Mouse (Mus musculus) bone marrow macrophage, adult 2 months (primary cell): ENCODE data around the gene Amotl1. TPM values are rescaled to one million over a fixed set of nuclear protein-coding genes. Genes with fewer than 3 reads are reported as not detected.

Source experiments
- H3K27ac ChIP-seq: 2 replicates; pipeline ENCODE4 v1.5.1; 2012; ENCODE audit warnings: low read depth, low read length; ENCODE audit not compliant: insufficient read depth
- H3K4me1 ChIP-seq: 2 replicates; pipeline ENCODE4 v1.6.1; 2012; ENCODE audit warnings: low read length; ENCODE audit not compliant: control insufficient read depth, insufficient read depth
- H3K4me3 ChIP-seq: 2 replicates; pipeline ENCODE4 v1.5.1; 2012; ENCODE audit warnings: mild to moderate bottlenecking, low read length, moderate library complexity; ENCODE audit not compliant: insufficient read depth
- CTCF ChIP-seq: IDR thresholded peaks from 2 replicates; pipeline ENCODE4 v1.5.1; 2012; ENCODE audit warnings: low read depth, mild to moderate bottlenecking, low read length, moderate library complexity
- POLR2A ChIP-seq: IDR thresholded peaks from 2 replicates; pipeline ENCODE4 v1.6.1; 2012; ENCODE audit warnings: mild to moderate bottlenecking, low read depth, low read length, borderline replicate concordance
- polyA plus RNA-seq: library from polyadenylated mRNA; stranded (reverse); fragments of >200 nt; gene quantifications from 2 replicates; pipeline ENCODE4 v1.2.4, GENCODE M21; 2012; ENCODE audit not compliant: missing spikeins, insufficient read depth, insufficient read length

Gene Amotl1
- polyA plus RNA-seq, 1 experiment: 0.46 TPM

GRCm38 (mm10) chr9:14532283-14532682 is 112.6 kb downstream of the Amotl1 start:
- Histone ChIP-seq H3K4me1 (peaks cover 2% of the 10 kb centered on the region; the same call in 1 of the 2 replicates), H3K4me3 (no peak overlapping the region), H3K27ac (no peak overlapping the region)
- no peak for TF ChIP-seq CTCF
- TF ChIP-seq POLR2A: no peak

GRCm38 (mm10) chr9:14530004-14530403 is 114.9 kb downstream of the Amotl1 start:
- Histone ChIP-seq H3K4me3 (no peak overlapping the region), H3K27ac (no peak overlapping the region), H3K4me1 (no peaks in the 10 kb centered on the region)
- no peak for TF ChIP-seq CTCF
- TF ChIP-seq POLR2A: no peak

GRCm38 (mm10) chr9:14523408-14524043 is 121.3 kb downstream of the Amotl1 start:
- H3K4me1 ChIP-seq: peaks cover 5% of the 10 kb centered on the region
- H3K27ac ChIP-seq: no peak overlapping the region
- TF ChIP-seq CTCF (peak; percentile 74), POLR2A (no peak)
- no peak overlapping the region for H3K4me3 ChIP-seq

GRCm38 (mm10) chr9:14521695-14522094 is 123.2 kb downstream of the Amotl1 start:
- H3K4me3 ChIP-seq: no peak overlapping the region
- H3K27ac ChIP-seq: no peak overlapping the region
- no peak for TF ChIP-seq POLR2A
- no peak for TF ChIP-seq CTCF
- peaks cover 5% of the 10 kb centered on the region for H3K4me1 ChIP-seq

- Histone ChIP-seq H3K27ac (no peak overlapping the region), H3K4me3 (no peak overlapping the region), H3K4me1 (peaks cover 5% of the 10 kb centered on the region)
- TF ChIP-seq POLR2A (no peak), CTCF (no peak)
Measured at GRCm38 (mm10) chr9:14520971-14521670, 123.7 kb downstream of the Amotl1 start.

- Histone ChIP-seq H3K27ac (no peak overlapping the region), H3K4me1 (peaks cover 5% of the 10 kb centered on the region), H3K4me3 (no peak overlapping the region)
- no peak for TF ChIP-seq POLR2A
- no peak for TF ChIP-seq CTCF
Measured at GRCm38 (mm10) chr9:14518105-14518504, 126.8 kb downstream of the Amotl1 start.

GRCm38 (mm10) chr9:14517296-14517695 is 127.6 kb downstream of the Amotl1 start:
- Histone ChIP-seq H3K4me1 (peaks cover 5% of the 10 kb centered on the region), H3K4me3 (no peak overlapping the region), H3K27ac (no peak overlapping the region)
- TF ChIP-seq CTCF: no peak
- TF ChIP-seq POLR2A: no peak

GRCm38 (mm10) chr9:14512633-14513445 is 132.0 kb downstream of the Amotl1 start:
- no peak overlapping the region for H3K4me3 ChIP-seq
- no peaks in the 10 kb centered on the region for H3K4me1 ChIP-seq
- no peak overlapping the region for H3K27ac ChIP-seq
- TF ChIP-seq CTCF: peak; percentile 51; the same call in 1 of the 2 replicates
- no peak for TF ChIP-seq POLR2A

GRCm38 (mm10) chr9:14500916-14501424 is 143.9 kb downstream of the Amotl1 start:
- peak overlapping the region; percentile 87 for H3K4me3 ChIP-seq
- peak overlapping the region; percentile 59 for H3K27ac ChIP-seq

More at GRCm38 (mm10) chr9:14500916-14501424, 143.9 kb downstream of the Amotl1 start:
- TF ChIP-seq POLR2A (no peak), CTCF (no peak)
- H3K4me1 ChIP-seq: peaks cover 11% of the 10 kb centered on the region
